Mouse (Mus musculus): Measurements from ENCODE around the gene 3830403N18Rik. TPM values are rescaled to one million over a fixed set of nuclear protein-coding genes. Genes with fewer than 3 reads are reported as not detected.
"Not testable (repeated sequence)": the region's sequence is repeated elsewhere in the genome, so short reads cannot be mapped to it uniquely, and the experiment has no call there.

3830403N18Rik gene
- polyA plus RNA-seq (2014; fragmentation: Nextera tagmentation; extraction: Ambion mirVana), result 0.91 TPM in 1 of 2 replicates, not detected in the other

DNA sequence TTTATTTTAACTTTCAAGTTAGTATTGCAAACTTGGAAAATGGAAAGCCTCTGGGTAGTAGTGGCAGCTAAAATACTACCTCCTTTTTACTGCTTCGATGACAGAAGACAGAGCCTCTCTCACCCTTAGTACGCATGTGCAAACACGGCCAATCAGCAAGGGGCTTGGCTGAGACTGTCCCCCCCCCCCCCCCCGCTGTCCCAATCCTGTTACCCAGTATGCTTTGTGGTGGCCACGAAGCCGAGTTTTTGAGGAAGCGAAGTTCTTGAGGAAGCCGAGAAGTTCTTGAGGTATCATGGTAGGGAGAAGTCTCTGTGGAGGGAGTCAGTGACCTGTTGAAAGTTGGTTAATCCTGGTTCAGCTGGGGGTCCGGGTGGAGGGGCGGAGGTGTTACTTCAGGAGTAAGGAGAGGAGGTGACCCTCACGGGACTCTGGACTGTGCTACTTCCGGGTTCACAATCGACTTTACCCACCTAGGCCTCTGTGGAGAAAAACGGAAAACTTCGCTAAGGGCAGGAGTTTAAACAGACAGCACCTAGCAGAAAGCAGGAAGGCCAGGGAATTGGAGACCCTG is at the start of gene 3830403N18Rik:
3830403N18Rik (plus strand) TSS at position 237 of the 574 bp plus-strand sequence.
- not testable (repeated sequence) for H3K36me3 ChIP-seq (ENCODE audit: control insufficient read depth, insufficient read depth, low read length); DNase-seq; H3K9ac ChIP-seq (replicated peaks; ENCODE audit: low read length); H3K27me3 ChIP-seq (ENCODE audit: control insufficient read depth, insufficient read depth, low read length); H3K4me1 ChIP-seq (ENCODE audit: control insufficient read depth, insufficient read depth, low read length); H3K4me3 ChIP-seq (replicated peaks; ENCODE audit: low read depth, low read length); ATAC-seq (ENCODE audit: low FRiP score, low TSS enrichment); H3K9me3 ChIP-seq (ENCODE audit: control insufficient read depth, low read length); H3K27ac ChIP-seq (replicated peaks; ENCODE audit: low read depth, low read length); H3K4me2 ChIP-seq (ENCODE audit: low read length)
- WGBS, result 87% methylated on average over 13 of the region's 15 CpGs

DNA sequence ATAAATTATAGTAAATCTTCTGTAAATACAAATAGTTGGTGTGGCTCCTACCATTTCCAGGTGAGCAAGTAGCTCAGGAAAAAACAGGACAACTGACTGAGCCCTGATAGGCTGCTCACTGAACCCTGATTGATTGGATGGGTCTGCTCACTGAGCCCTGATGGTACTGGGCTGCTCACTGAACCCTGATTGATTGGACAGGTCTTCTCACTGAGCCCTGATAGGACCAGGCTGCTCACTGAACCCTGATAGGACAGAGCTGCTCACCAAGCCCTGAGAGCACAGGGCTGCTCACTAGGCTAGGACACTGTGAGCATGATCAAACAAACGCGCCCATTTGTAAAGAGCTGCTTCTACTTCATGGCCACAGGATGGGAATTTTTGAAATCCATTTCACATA is 15.0 kb downstream of the 3830403N18Rik start:
- no peaks in the 10 kb centered on the region for H3K4me1 ChIP-seq (ENCODE audit: control insufficient read depth, insufficient read depth, low read length)
- no peaks in the 10 kb centered on the region for H3K27me3 ChIP-seq (ENCODE audit: control insufficient read depth, insufficient read depth, low read length)
- H3K4me3 ChIP-seq (replicated peaks; ENCODE audit: low read depth, low read length), result no peak overlapping the region
- no peaks in the 10 kb centered on the region for H3K36me3 ChIP-seq (ENCODE audit: control insufficient read depth, insufficient read depth, low read length)
- no peaks in the 10 kb centered on the region for H3K9me3 ChIP-seq (ENCODE audit: control insufficient read depth, low read length)
- ATAC-seq (ENCODE audit: low FRiP score, low TSS enrichment) (no peak; the same call in 1 of the 2 replicates), DNase-seq (peak; percentile 14)
- 90% methylated on average over 2 of the region's 2 CpGs for WGBS
- H3K4me2 ChIP-seq (ENCODE audit: low read length), result no peak overlapping the region
- H3K27ac ChIP-seq (replicated peaks; ENCODE audit: low read depth, low read length), result no peak overlapping the region
- no peak overlapping the region for H3K9ac ChIP-seq (replicated peaks; ENCODE audit: low read length)

DNA sequence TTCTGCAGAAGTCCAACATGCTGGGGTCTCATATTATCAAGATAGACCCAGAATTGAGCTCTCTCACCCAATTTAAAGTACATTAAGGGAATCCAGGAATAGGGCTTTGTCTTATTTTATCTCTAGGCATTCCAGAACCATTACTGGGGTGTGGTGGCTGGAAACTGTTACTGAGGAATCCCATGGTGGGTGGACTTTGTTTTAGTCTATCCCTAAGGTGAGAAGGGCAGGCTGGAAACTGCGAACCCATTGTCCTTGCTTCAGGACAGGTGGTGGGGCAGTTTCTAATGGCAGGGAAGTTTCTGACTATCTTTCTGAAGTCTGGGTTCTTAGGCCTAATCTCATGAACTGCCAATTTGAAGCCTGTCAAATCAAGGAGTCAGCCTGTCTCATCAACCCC is 50.1 kb downstream of the 3830403N18Rik start:
- not testable (repeated sequence) for H3K4me3 ChIP-seq (replicated peaks; ENCODE audit: low read depth, low read length); ATAC-seq (ENCODE audit: low FRiP score, low TSS enrichment); H3K4me1 ChIP-seq (ENCODE audit: control insufficient read depth, insufficient read depth, low read length); H3K9me3 ChIP-seq (ENCODE audit: control insufficient read depth, low read length); H3K36me3 ChIP-seq (ENCODE audit: control insufficient read depth, insufficient read depth, low read length); H3K27ac ChIP-seq (replicated peaks; ENCODE audit: low read depth, low read length); H3K27me3 ChIP-seq (ENCODE audit: control insufficient read depth, insufficient read depth, low read length); DNase-seq; H3K4me2 ChIP-seq (ENCODE audit: low read length); H3K9ac ChIP-seq (replicated peaks; ENCODE audit: low read length)
- no CpG with 5 or more reads among the region's 1 CpGs for WGBS

Other genes with a start within 250 kb of the 3830403N18Rik start
- gene Gm773, start 76.3 kb downstream of the 3830403N18Rik start, polyA plus RNA-seq (2014; fragmentation: Nextera tagmentation; extraction: Ambion mirVana), result not detected in 2 replicates
- gene Zfp449, start 209.8 kb downstream of the 3830403N18Rik start, polyA plus RNA-seq (2014; fragmentation: Nextera tagmentation; extraction: Ambion mirVana), result 4.5 and 6.4 TPM in 2 replicates
- 22.9 and 32.6 TPM in 2 replicates for gene Smim10l2a, start 238.0 kb downstream of the 3830403N18Rik start, polyA plus RNA-seq (2014; fragmentation: Nextera tagmentation; extraction: Ambion mirVana)